Mouse (Mus musculus): ENCODE measurements around the gene Glis3. TPM values are rescaled to one million over a fixed set of nuclear protein-coding genes. Genes with fewer than 3 reads are reported as not detected.
A peak's percentile ranks its signal among the peaks of the same experiment; 100 is the strongest.

Glis3 gene
- polyA plus RNA-seq (2012; rRNA removed) (0.08 and 0.12 TPM in 2 replicates), polyA plus RNA-seq (2014; fragmentation: Nextera tagmentation; extraction: Ambion mirVana) (0.14 and 0.20 TPM in 2 replicates)

- H3K9me3 ChIP-seq (ENCODE audit: control insufficient read depth, low read length), result no peaks in the 10 kb centered on the region
- H3K4me1 ChIP-seq (replicated peaks; ENCODE audit: control insufficient read depth in 2 of 2, insufficient read depth in 2 of 2, low read length in 1 of 2), result no peaks in the 10 kb centered on the region
- WGBS (ENCODE audit: insufficient replicate concordance), result under 1% methylated on average over 61 of the region's 66 CpGs
- no peak within 1 kb of the TSS for H3K9ac ChIP-seq (replicated peaks)
- no peak for DNase-seq (ENCODE audit: low read depth in 3 of 3, low spot score in 3 of 3)
- TF ChIP-seq EP300 (IDR thresholded peaks at IDR 0.05; ENCODE audit: low read depth) (no peak), CTCF (IDR thresholded peaks at IDR 0.05; ENCODE audit: low read depth) (no peak)
- peak within 1 kb of the TSS; percentile 69 for H3K4me2 ChIP-seq (ENCODE audit: low read depth)
- ATAC-seq (ENCODE audit: insufficient read depth), result 0 out of 2 replicates have a peak, but pooled peaks have one; percentile 26
- H3K27ac ChIP-seq, result no peak within 1 kb of the TSS
- peak within 1 kb of the TSS; percentile 29 to 46 for H3K4me3 ChIP-seq (ENCODE audit: insufficient read depth in 1 of 2, low read depth in 2 of 2, low read length in 2 of 2)
- no peaks in the 10 kb centered on the region for H3K36me3 ChIP-seq (replicated peaks; ENCODE audit: control insufficient read depth, insufficient read depth, low read depth)
- peaks cover 36% of the 10 kb centered on the region for H3K27me3 ChIP-seq (ENCODE audit: control insufficient read depth, insufficient read depth, low read length)
Observed at GRCm38 (mm10) chr19:28679776-28680391, at the start of gene Glis3. Gene Glis3 (minus strand): TSS chr19:28680077.

DNA sequence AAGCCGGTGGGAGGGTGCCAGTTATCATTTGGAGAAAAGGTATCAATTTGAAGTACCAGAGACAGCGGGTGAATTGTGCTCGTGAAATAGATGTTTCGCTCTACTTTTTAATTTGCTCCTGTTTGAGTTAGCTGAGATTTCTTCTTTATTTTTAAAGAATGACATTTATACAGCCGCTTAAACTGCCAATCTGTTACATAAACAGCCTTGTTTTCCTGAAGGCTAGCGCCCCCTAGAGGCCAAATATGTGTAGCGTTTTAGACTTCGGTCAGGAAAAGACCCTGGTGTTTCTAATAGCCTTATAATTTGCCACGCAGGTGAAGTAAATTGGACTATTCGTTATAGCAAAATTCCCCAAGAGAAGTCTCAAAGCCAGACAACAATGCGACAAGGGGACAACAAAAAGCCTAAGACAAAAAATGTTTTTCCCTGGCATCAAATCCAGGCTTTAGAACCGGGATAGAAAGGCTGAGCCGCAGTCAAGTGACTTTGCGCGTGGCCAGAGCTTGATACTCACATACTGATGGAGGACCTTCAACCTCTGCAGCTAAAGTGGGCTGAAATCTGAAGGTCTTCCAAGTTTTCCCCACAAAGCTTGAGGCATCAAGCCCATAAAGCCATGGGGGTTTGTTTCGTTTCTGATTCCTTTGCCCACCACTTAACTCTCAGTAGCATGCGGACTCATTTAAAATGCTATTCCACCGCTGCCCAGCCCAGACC lies 46.4 kb upstream of the Glis3 start:
- WGBS (ENCODE audit: insufficient replicate concordance), result 50% methylated on average over 18 of the region's 18 CpGs

GRCm38 (mm10) chr19:28724641-28725040 lies 44.8 kb upstream of the Glis3 start:
- TF ChIP-seq EP300 (IDR thresholded peaks at IDR 0.05; ENCODE audit: low read depth), result no peak
- TF ChIP-seq CTCF (IDR thresholded peaks at IDR 0.05; ENCODE audit: low read depth), result no peak
- 63% methylated on average over 7 of the region's 7 CpGs for WGBS (ENCODE audit: insufficient replicate concordance)
- no peak overlapping the region for H3K4me3 ChIP-seq (ENCODE audit: insufficient read depth in 1 of 2, low read depth in 2 of 2, low read length in 2 of 2)
- DNase-seq (ENCODE audit: low read depth in 3 of 3, low spot score in 3 of 3) (no peak), ATAC-seq (ENCODE audit: insufficient read depth) (no peak)
- H3K9ac ChIP-seq (replicated peaks), result no peak overlapping the region
- no peak overlapping the region for H3K27ac ChIP-seq
- no peak overlapping the region for H3K4me2 ChIP-seq (ENCODE audit: low read depth)
- H3K4me1 ChIP-seq (replicated peaks; ENCODE audit: control insufficient read depth in 2 of 2, insufficient read depth in 2 of 2, low read length in 1 of 2), result no peaks in the 10 kb centered on the region
- H3K36me3 ChIP-seq (replicated peaks; ENCODE audit: control insufficient read depth, insufficient read depth, low read depth), result no peaks in the 10 kb centered on the region
- no peaks in the 10 kb centered on the region for H3K27me3 ChIP-seq (ENCODE audit: control insufficient read depth, insufficient read depth, low read length)
- H3K9me3 ChIP-seq (ENCODE audit: control insufficient read depth, low read length), result no peaks in the 10 kb centered on the region

More for the DNA sequence above, 46.4 kb upstream of the Glis3 start:
- Histone ChIP-seq H3K27ac (no peak overlapping the region), H3K4me2 (ENCODE audit: low read depth) (no peak overlapping the region), H3K36me3 (replicated peaks; ENCODE audit: control insufficient read depth, insufficient read depth, low read depth) (no peaks in the 10 kb centered on the region), H3K4me1 (replicated peaks; ENCODE audit: control insufficient read depth in 2 of 2, insufficient read depth in 2 of 2, low read length in 1 of 2) (no peaks in the 10 kb centered on the region), H3K9me3 (ENCODE audit: control insufficient read depth, low read length) (no peaks in the 10 kb centered on the region), H3K27me3 (ENCODE audit: control insufficient read depth, insufficient read depth, low read length) (no peaks in the 10 kb centered on the region), H3K4me3 (ENCODE audit: insufficient read depth in 1 of 2, low read depth in 2 of 2, low read length in 2 of 2) (no peak overlapping the region), H3K9ac (replicated peaks) (no peak overlapping the region)
- ATAC-seq (ENCODE audit: insufficient read depth), result no peak
- peak; percentile 9 to 12 (median 10) for DNase-seq (ENCODE audit: low read depth in 3 of 3, low spot score in 3 of 3)
- TF ChIP-seq EP300 (IDR thresholded peaks at IDR 0.05; ENCODE audit: low read depth), result no peak
- peak; percentile 69 for TF ChIP-seq CTCF (IDR thresholded peaks at IDR 0.05; ENCODE audit: low read depth)

DNA sequence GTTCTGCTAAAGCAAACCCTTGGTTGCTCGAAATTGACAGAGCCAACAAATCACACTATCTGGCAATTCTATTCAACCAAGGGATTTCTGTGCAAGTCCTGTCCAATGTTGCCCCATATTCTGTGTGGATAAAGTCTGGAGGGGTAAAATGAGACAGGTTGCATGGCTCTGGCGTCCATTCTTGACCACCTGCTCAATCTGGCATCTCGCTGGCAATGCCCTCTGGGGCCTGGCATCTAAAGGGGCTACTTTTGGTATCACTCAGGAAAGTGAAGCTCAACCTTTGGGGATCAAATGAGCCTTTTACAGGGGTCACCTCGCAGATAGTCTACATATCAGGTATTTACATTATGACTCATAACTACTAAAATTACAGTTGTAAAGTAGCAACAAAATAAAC lies 42.7 kb upstream of the Glis3 start:
- no peak for DNase-seq (ENCODE audit: low read depth in 3 of 3, low spot score in 3 of 3)
- TF ChIP-seq EP300 (IDR thresholded peaks at IDR 0.05; ENCODE audit: low read depth), result no peak
- no peak for TF ChIP-seq CTCF (IDR thresholded peaks at IDR 0.05; ENCODE audit: low read depth)

GRCm38 (mm10) chr19:28721834-28722233 lies 42.0 kb upstream of the Glis3 start:
- DNase-seq (ENCODE audit: low read depth in 3 of 3, low spot score in 3 of 3), result no peak
- H3K27ac ChIP-seq, result no peak overlapping the region
- no peaks in the 10 kb centered on the region for H3K9me3 ChIP-seq (ENCODE audit: control insufficient read depth, low read length)
- no peak overlapping the region for H3K9ac ChIP-seq (replicated peaks)
- TF ChIP-seq EP300 (IDR thresholded peaks at IDR 0.05; ENCODE audit: low read depth), result no peak
- no peaks in the 10 kb centered on the region for H3K4me1 ChIP-seq (replicated peaks; ENCODE audit: control insufficient read depth in 2 of 2, insufficient read depth in 2 of 2, low read length in 1 of 2)
- WGBS (ENCODE audit: insufficient replicate concordance), result 66% methylated on average over 10 of the region's 10 CpGs
- no peaks in the 10 kb centered on the region for H3K27me3 ChIP-seq (ENCODE audit: control insufficient read depth, insufficient read depth, low read length)
- no peak overlapping the region for H3K4me2 ChIP-seq (ENCODE audit: low read depth)
- no peak overlapping the region for H3K4me3 ChIP-seq (ENCODE audit: insufficient read depth in 1 of 2, low read depth in 2 of 2, low read length in 2 of 2)
- no peak for ATAC-seq (ENCODE audit: insufficient read depth)
- H3K36me3 ChIP-seq (replicated peaks; ENCODE audit: control insufficient read depth, insufficient read depth, low read depth), result no peaks in the 10 kb centered on the region

More for the DNA sequence above, 42.7 kb upstream of the Glis3 start:
- ATAC-seq (ENCODE audit: insufficient read depth), result no peak
- H3K4me3 ChIP-seq (ENCODE audit: insufficient read depth in 1 of 2, low read depth in 2 of 2, low read length in 2 of 2), result no peak overlapping the region
- H3K4me2 ChIP-seq (ENCODE audit: low read depth), result no peak overlapping the region
- no peaks in the 10 kb centered on the region for H3K36me3 ChIP-seq (replicated peaks; ENCODE audit: control insufficient read depth, insufficient read depth, low read depth)
- H3K27ac ChIP-seq, result no peak overlapping the region
- no peaks in the 10 kb centered on the region for H3K9me3 ChIP-seq (ENCODE audit: control insufficient read depth, low read length)
- 41% methylated on average over 4 of the region's 4 CpGs for WGBS (ENCODE audit: insufficient replicate concordance)
- H3K4me1 ChIP-seq (replicated peaks; ENCODE audit: control insufficient read depth in 2 of 2, insufficient read depth in 2 of 2, low read length in 1 of 2), result no peaks in the 10 kb centered on the region
- H3K27me3 ChIP-seq (ENCODE audit: control insufficient read depth, insufficient read depth, low read length), result no peaks in the 10 kb centered on the region
- no peak overlapping the region for H3K9ac ChIP-seq (replicated peaks)

Measured in liver, embryonic 14.5 days (tissue).